Mouse (Mus musculus) ES-E14 (cell line): Measurements from ENCODE around the gene Fam149a.

Experiments used
- CHD2 ChIP-seq: IDR thresholded peaks from 2 replicates; pipeline ENCODE4 v1.6.1; 2014; ENCODE audit warnings: mild to moderate bottlenecking, low read depth, low read length, inconsistent platforms
- HCFC1 ChIP-seq: IDR thresholded peaks from 2 replicates; pipeline ENCODE4 v1.6.1; 2012; ENCODE audit warnings: low read length, inconsistent platforms, borderline replicate concordance; ENCODE audit not compliant: insufficient read depth
- MAFK ChIP-seq: IDR thresholded peaks from 2 replicates; pipeline ENCODE4 v1.6.1; 2014; ENCODE audit warnings: mild to moderate bottlenecking, low read depth, low read length, inconsistent platforms; ENCODE audit not compliant: insufficient read depth

DNA sequence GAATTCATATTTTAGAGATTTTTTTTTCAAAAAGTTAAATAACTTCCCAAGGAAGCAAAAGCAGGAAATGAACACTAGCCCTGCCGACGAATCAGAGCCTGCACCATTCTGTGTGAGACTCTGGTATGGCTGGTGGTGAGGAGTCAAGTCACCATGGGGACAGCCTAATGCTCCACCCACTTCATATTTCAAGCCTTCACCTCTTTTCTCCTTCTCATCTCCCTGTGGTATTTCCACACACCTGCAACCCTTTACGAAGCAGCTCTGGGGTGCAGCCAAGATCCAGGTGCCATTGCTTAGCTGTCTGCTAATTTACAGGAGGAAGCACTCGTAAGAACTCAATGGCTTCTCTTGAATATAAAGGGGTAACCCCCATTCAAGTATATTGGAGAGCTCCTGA is 71.1 kb downstream of the Fam149a start:
- TF ChIP-seq HCFC1, result no peak
- no peak for TF ChIP-seq MAFK
- TF ChIP-seq CHD2, result no peak
